Mouse (Mus musculus): ENCODE results near the gene Hbb-bs. TPM values are rescaled to one million over a fixed set of nuclear protein-coding genes. Genes with fewer than 3 reads are reported as not detected.

The Hbb-bs gene
- 3,810 and 4,891 TPM in 2 replicates for polyA plus RNA-seq (2014; fragmentation: Nextera tagmentation; extraction: Ambion mirVana)

DNA sequence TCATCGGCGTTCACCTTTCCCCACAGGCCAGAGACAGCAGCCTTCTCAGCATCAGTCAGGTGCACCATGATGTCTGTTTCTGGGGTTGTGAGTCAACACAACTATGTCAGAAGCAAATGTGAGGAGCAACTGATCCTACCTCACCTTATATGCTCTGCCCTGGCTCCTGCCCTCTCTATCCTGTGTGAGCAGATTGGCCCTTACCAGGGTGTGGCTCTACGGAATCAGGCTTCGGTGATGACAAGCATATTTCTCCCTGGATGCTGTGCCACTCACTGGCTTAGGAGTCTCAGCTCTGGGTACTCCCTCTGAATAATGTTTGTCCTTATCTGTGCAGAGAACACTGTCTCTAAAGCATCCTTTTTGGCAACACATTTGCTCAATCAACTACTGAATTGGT is at the start of gene Hbb-bs:
TSS of gene Hbb-bs (minus strand) at position 289 of the 400 bp plus-strand sequence.
- Histone ChIP-seq H3K9ac (ENCODE audit: low read length) (no peak within 1 kb of the TSS), H3K9me3 (replicated peaks; ENCODE audit: control insufficient read depth, low read length) (no peaks in the 10 kb centered on the region), H3K4me1 (ENCODE audit: control insufficient read depth, insufficient read depth, low read length) (no peaks in the 10 kb centered on the region), H3K36me3 (ENCODE audit: control insufficient read depth, insufficient read depth, low read length) (no peaks in the 10 kb centered on the region), H3K4me3 (ENCODE audit: low read depth, low read length) (no peak within 1 kb of the TSS), H3K4me2 (ENCODE audit: low read length) (no peak within 1 kb of the TSS), H3K27ac (ENCODE audit: low read depth, low read length) (no peak within 1 kb of the TSS), H3K27me3 (replicated peaks; ENCODE audit: control insufficient read depth, insufficient read depth, low read length) (no peaks in the 10 kb centered on the region)
- DNase-seq (ENCODE audit: low spot score) (no peak), ATAC-seq (no peak)
- 86% methylated on average over 4 of the region's 4 CpGs for WGBS

DNA sequence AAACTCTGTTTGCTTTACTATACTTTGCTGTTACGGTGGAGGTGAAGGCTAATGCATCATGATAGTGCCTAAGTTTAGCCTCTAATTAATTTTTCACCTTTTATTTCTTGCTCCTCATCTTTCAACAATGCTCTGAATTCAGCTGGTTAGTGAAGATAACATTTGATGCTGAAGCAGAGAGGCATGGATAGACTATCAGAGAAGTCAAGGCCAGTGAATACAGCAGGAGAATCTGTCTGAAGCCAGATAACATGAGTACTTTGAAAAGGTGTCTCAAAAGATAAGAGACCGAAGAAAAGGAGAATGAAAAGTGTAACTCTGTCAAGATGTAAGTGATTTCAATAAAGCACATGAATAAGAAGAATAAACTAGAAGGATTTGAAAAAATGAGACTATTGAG is 49.2 kb upstream of the Hbb-bs start:
- 88% methylated on average over 2 of the region's 2 CpGs for WGBS
- no peaks in the 10 kb centered on the region for H3K27me3 ChIP-seq (replicated peaks; ENCODE audit: control insufficient read depth, insufficient read depth, low read length)

DNA sequence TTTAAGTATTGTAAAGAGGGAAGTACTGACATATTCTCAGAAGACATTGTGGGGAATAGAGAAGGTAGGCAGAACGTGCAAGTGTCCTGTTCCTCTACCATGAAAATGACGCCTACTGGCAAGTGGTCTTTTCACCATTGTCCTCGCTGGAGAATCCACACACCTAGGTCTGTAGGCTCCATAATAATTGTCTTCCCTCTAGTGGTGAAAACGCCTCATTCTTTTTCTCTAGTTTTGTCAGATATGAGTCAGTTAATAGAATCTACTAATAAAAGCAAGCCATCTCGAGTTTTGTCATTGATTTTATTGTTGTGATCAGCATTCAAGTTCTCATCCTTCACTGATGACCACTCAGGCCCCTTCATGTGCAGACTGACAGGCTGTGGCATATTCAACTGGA is 46.6 kb upstream of the Hbb-bs start:
- Histone ChIP-seq H3K9me3 (replicated peaks; ENCODE audit: control insufficient read depth, low read length) (no peaks in the 10 kb centered on the region), H3K36me3 (ENCODE audit: control insufficient read depth, insufficient read depth, low read length) (no peaks in the 10 kb centered on the region), H3K27ac (ENCODE audit: low read depth, low read length) (no peak overlapping the region), H3K4me3 (ENCODE audit: low read depth, low read length) (no peak overlapping the region), H3K4me1 (ENCODE audit: control insufficient read depth, insufficient read depth, low read length) (no peaks in the 10 kb centered on the region), H3K4me2 (ENCODE audit: low read length) (no peak overlapping the region), H3K27me3 (replicated peaks; ENCODE audit: control insufficient read depth, insufficient read depth, low read length) (no peaks in the 10 kb centered on the region), H3K9ac (ENCODE audit: low read length) (no peak overlapping the region)
- WGBS = 51% methylated on average over 5 of the region's 5 CpGs
- peak; percentile 0 for DNase-seq (ENCODE audit: low spot score)
- no peak for ATAC-seq

More for the DNA sequence above, 49.2 kb upstream of the Hbb-bs start:
- H3K4me2 ChIP-seq (ENCODE audit: low read length) = no peak overlapping the region
- H3K4me1 ChIP-seq (ENCODE audit: control insufficient read depth, insufficient read depth, low read length) = no peaks in the 10 kb centered on the region
- H3K36me3 ChIP-seq (ENCODE audit: control insufficient read depth, insufficient read depth, low read length) = no peaks in the 10 kb centered on the region
- DNase-seq (ENCODE audit: low spot score) = no peak
- no peak overlapping the region for H3K27ac ChIP-seq (ENCODE audit: low read depth, low read length)
- H3K4me3 ChIP-seq (ENCODE audit: low read depth, low read length) = no peak overlapping the region
- ATAC-seq = no peak
- H3K9ac ChIP-seq (ENCODE audit: low read length) = no peak overlapping the region
- H3K9me3 ChIP-seq (replicated peaks; ENCODE audit: control insufficient read depth, low read length) = no peaks in the 10 kb centered on the region

DNA sequence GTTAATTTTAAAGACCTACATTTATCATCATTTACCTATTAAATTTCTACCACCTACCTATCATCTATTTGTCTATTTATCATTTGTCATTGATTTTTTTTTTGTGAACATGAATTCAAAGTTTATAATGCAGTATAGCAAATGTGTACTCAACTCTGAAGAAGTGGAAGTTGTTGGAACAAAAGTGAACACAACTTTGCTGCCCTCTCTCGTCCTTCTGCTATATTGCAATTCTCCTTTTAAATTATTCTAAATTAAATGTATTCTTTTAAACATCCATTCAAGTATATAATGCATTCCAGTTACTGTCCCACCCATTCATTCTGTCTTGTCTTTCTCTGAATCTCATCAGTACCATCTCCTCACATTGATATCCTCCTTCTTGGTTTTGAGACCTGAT is 45.2 kb upstream of the Hbb-bs start:
- Histone ChIP-seq H3K9me3 (replicated peaks; ENCODE audit: control insufficient read depth, low read length) (no peaks in the 10 kb centered on the region), H3K27ac (ENCODE audit: low read depth, low read length) (no peak overlapping the region), H3K9ac (ENCODE audit: low read length) (no peak overlapping the region), H3K4me2 (ENCODE audit: low read length) (no peak overlapping the region), H3K4me3 (ENCODE audit: low read depth, low read length) (no peak overlapping the region), H3K4me1 (ENCODE audit: control insufficient read depth, insufficient read depth, low read length) (no peaks in the 10 kb centered on the region), H3K27me3 (replicated peaks; ENCODE audit: control insufficient read depth, insufficient read depth, low read length) (no peaks in the 10 kb centered on the region), H3K36me3 (ENCODE audit: control insufficient read depth, insufficient read depth, low read length) (no peaks in the 10 kb centered on the region)
- ATAC-seq = no peak
- 11% methylated on average over 1 of the region's 1 CpGs for WGBS
- DNase-seq (ENCODE audit: low spot score) = peak; percentile 36

DNA sequence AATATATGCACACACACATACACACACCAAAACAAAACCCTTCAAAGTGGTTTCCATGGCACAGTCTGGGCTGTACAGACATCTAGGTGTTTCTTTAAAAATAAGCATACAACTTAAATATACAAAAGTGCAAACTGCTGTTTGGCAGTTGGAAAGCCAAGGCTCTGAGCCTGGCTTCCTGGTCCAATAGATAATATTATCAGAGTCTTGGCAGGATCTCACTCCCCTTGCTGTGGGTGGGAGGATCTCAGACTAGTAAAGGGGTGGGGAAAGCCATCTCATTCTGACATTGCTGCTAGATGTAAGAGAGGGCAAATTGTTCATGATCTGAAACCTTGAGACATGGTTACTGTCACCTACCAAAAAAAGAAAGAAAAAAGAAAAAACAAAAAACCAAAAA is 42.8 kb upstream of the Hbb-bs start:
- no peak overlapping the region for H3K4me2 ChIP-seq (ENCODE audit: low read length)
- H3K27me3 ChIP-seq (replicated peaks; ENCODE audit: control insufficient read depth, insufficient read depth, low read length) = no peaks in the 10 kb centered on the region
- DNase-seq (ENCODE audit: low spot score) (no peak), ATAC-seq (no peak)
- H3K36me3 ChIP-seq (ENCODE audit: control insufficient read depth, insufficient read depth, low read length) = no peaks in the 10 kb centered on the region
- H3K9ac ChIP-seq (ENCODE audit: low read length) = no peak overlapping the region
- no peaks in the 10 kb centered on the region for H3K4me1 ChIP-seq (ENCODE audit: control insufficient read depth, insufficient read depth, low read length)
- no peaks in the 10 kb centered on the region for H3K9me3 ChIP-seq (replicated peaks; ENCODE audit: control insufficient read depth, low read length)
- no peak overlapping the region for H3K4me3 ChIP-seq (ENCODE audit: low read depth, low read length)
- no peak overlapping the region for H3K27ac ChIP-seq (ENCODE audit: low read depth, low read length)

DNA sequence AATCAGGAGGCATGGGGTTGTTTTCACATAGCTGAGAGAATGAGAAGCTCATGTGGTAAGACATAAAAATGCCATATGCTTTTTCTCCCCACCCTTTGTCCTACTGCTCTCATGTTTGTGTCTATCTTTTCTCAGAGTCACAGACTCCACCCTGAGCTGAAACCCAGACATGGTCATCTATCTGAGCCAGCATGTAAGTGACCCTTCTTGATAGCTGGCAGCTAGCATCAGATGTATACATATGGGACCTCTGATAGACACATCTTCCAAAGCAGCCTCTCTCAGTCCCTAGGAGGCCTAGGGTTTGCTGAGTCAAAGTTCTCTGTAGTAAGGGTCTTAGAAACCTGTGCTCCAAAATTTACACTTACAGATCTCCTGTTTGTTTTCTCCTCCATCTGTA is 37.8 kb upstream of the Hbb-bs start:
- no peak overlapping the region for H3K4me2 ChIP-seq (ENCODE audit: low read length)
- no peaks in the 10 kb centered on the region for H3K36me3 ChIP-seq (ENCODE audit: control insufficient read depth, insufficient read depth, low read length)
- ATAC-seq (no peak), DNase-seq (ENCODE audit: low spot score) (no peak)
- no peaks in the 10 kb centered on the region for H3K27me3 ChIP-seq (replicated peaks; ENCODE audit: control insufficient read depth, insufficient read depth, low read length)
- no peak overlapping the region for H3K27ac ChIP-seq (ENCODE audit: low read depth, low read length)
- H3K4me1 ChIP-seq (ENCODE audit: control insufficient read depth, insufficient read depth, low read length) = no peaks in the 10 kb centered on the region
- no peak overlapping the region for H3K9ac ChIP-seq (ENCODE audit: low read length)
- H3K9me3 ChIP-seq (replicated peaks; ENCODE audit: control insufficient read depth, low read length) = no peaks in the 10 kb centered on the region
- no peak overlapping the region for H3K4me3 ChIP-seq (ENCODE audit: low read depth, low read length)

DNA sequence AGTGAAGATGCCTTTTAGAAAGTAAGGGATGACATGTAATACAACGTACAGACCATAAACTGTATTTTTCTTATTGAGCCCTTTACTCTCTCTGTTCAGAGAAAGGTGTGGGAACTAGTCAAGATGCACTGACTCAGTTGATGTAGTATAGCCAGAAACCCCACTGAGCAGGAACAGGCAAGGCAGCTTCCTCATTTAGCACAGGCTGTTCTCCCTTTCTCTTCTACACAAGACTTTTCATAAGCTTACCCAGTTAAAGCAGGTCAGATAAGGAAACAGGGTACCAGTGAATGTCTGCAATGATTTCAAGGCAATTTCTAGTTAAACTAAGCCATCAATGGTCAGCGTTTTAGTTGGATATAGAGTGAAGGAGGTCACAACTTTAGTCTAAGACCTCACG is 33.6 kb upstream of the Hbb-bs start:
- Histone ChIP-seq H3K27me3 (replicated peaks; ENCODE audit: control insufficient read depth, insufficient read depth, low read length) (no peaks in the 10 kb centered on the region), H3K4me2 (ENCODE audit: low read length) (no peak overlapping the region), H3K4me1 (ENCODE audit: control insufficient read depth, insufficient read depth, low read length) (no peaks in the 10 kb centered on the region), H3K9me3 (replicated peaks; ENCODE audit: control insufficient read depth, low read length) (no peaks in the 10 kb centered on the region), H3K36me3 (ENCODE audit: control insufficient read depth, insufficient read depth, low read length) (no peaks in the 10 kb centered on the region), H3K4me3 (ENCODE audit: low read depth, low read length) (no peak overlapping the region), H3K9ac (ENCODE audit: low read length) (no peak overlapping the region), H3K27ac (ENCODE audit: low read depth, low read length) (no peak overlapping the region)
- 83% methylated on average over 3 of the region's 3 CpGs for WGBS
- ATAC-seq (no peak), DNase-seq (ENCODE audit: low spot score) (no peak)

DNA sequence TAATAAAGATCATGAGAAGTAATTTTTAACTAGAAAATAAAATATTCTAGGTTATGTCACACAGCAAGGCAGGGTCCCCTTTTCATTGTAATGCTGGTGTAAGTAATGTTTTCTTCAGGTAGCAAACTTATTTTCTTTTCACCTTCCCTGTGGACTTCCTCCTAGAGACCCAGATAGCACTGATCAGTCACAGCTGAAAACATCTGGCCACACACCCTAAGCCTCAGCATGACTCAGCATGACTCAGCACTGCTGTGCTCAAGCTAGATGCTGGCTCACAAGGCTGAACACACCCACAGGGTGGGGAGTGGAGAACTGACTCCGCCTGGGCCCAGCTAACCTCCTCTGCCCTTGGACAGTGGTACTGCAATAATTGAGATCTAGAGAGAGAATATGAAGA is 33.0 kb upstream of the Hbb-bs start:
- H3K4me3 ChIP-seq (ENCODE audit: low read depth, low read length) = no peak overlapping the region
- H3K4me1 ChIP-seq (ENCODE audit: control insufficient read depth, insufficient read depth, low read length) = no peaks in the 10 kb centered on the region
- DNase-seq (ENCODE audit: low spot score) (peak; percentile 0), ATAC-seq (no peak)
- H3K9me3 ChIP-seq (replicated peaks; ENCODE audit: control insufficient read depth, low read length) = no peaks in the 10 kb centered on the region
- no peak overlapping the region for H3K4me2 ChIP-seq (ENCODE audit: low read length)
- no peak overlapping the region for H3K27ac ChIP-seq (ENCODE audit: low read depth, low read length)
- no peaks in the 10 kb centered on the region for H3K27me3 ChIP-seq (replicated peaks; ENCODE audit: control insufficient read depth, insufficient read depth, low read length)
- H3K36me3 ChIP-seq (ENCODE audit: control insufficient read depth, insufficient read depth, low read length) = no peaks in the 10 kb centered on the region
- no peak overlapping the region for H3K9ac ChIP-seq (ENCODE audit: low read length)
- WGBS = 79% methylated on average over 1 of the region's 1 CpGs

DNA sequence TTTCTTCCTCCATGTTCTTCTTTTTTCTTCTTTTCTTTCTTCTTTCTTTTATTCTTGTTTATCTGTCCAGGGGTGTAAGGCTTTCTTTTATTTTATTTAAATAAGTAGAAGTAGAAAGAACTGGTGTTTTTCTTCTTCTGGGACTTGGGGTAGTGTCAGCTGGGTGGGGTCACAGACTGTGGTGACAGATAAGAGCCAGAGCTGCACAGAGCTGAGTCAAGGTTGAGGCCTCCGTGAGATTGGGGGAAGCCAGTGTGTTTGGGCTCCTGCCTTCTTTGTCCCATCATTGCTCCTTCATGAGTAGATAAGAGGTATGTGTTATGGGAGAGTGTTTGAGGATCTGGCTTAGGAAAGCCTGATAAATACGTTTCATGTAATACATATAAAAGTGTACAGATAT is 31.2 kb upstream of the Hbb-bs start:
- no peak overlapping the region for H3K9ac ChIP-seq (ENCODE audit: low read length)
- 75% methylated on average over 2 of the region's 2 CpGs for WGBS
- no peak overlapping the region for H3K27ac ChIP-seq (ENCODE audit: low read depth, low read length)
- H3K27me3 ChIP-seq (replicated peaks; ENCODE audit: control insufficient read depth, insufficient read depth, low read length) = no peaks in the 10 kb centered on the region
- DNase-seq (ENCODE audit: low spot score) (no peak), ATAC-seq (no peak)
- no peak overlapping the region for H3K4me3 ChIP-seq (ENCODE audit: low read depth, low read length)
- H3K4me1 ChIP-seq (ENCODE audit: control insufficient read depth, insufficient read depth, low read length) = no peaks in the 10 kb centered on the region
- no peak overlapping the region for H3K4me2 ChIP-seq (ENCODE audit: low read length)
- H3K36me3 ChIP-seq (ENCODE audit: control insufficient read depth, insufficient read depth, low read length) = no peaks in the 10 kb centered on the region
- no peaks in the 10 kb centered on the region for H3K9me3 ChIP-seq (replicated peaks; ENCODE audit: control insufficient read depth, low read length)

DNA sequence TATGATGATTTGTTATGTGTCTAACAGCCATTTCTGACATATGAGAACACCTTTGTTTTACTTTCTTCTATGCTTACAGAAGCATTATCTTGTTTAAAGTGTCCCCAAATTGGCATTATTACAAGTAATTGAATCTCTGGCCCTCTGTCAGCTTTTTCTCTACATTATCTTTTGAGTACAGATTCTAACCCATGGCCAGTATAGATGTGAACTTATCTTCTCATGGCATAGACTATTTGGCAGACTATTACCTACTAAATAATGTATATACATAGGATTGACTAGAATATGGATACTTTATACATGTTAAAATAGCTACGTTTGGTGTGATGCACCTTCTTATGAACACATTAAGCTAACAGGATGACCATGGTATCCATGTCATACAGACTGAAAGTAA is 26.8 kb upstream of the Hbb-bs start:
- Histone ChIP-seq H3K4me1 (ENCODE audit: control insufficient read depth, insufficient read depth, low read length) (no peaks in the 10 kb centered on the region), H3K36me3 (ENCODE audit: control insufficient read depth, insufficient read depth, low read length) (no peaks in the 10 kb centered on the region), H3K27me3 (replicated peaks; ENCODE audit: control insufficient read depth, insufficient read depth, low read length) (no peaks in the 10 kb centered on the region), H3K9ac (ENCODE audit: low read length) (no peak overlapping the region), H3K4me3 (ENCODE audit: low read depth, low read length) (no peak overlapping the region), H3K9me3 (replicated peaks; ENCODE audit: control insufficient read depth, low read length) (no peaks in the 10 kb centered on the region), H3K27ac (ENCODE audit: low read depth, low read length) (no peak overlapping the region), H3K4me2 (ENCODE audit: low read length) (no peak overlapping the region)
- ATAC-seq = no peak
- 67% methylated on average over 1 of the region's 1 CpGs for WGBS
- DNase-seq (ENCODE audit: low spot score) = no peak
